Mouse (Mus musculus) layer of hippocampus, adult 2 months (tissue): ENCODE measurements around the gene Rpf1. TPM values are rescaled to one million over a fixed set of nuclear protein-coding genes. Genes with fewer than 3 reads are reported as not detected.

ENCODE experiments used
- DNase-seq, 2 experiments: peaks; one replicate each; pipeline ENCODE4 v3.0.0; 2022; ENCODE audit warnings: low spot score in 2 of 2
- H3K27ac ChIP-seq: fragments of 200-600 bp; 2 replicates; pipeline ENCODE4 v1.8.1; 2022
- H3K4me3 ChIP-seq: fragments of 200-600 bp; 2 replicates; pipeline ENCODE4 v1.8.1; 2022; ENCODE audit warnings: mild to moderate bottlenecking
- CTCF ChIP-seq: fragments of 200-600 bp; conservative IDR thresholded peaks from 2 replicates; pipeline ENCODE4 v1.8.1; 2022; ENCODE audit warnings: antibody characterized with exemption, mild to moderate bottlenecking, moderate library complexity
- total RNA-seq, 2 experiments: library from RNA; stranded (reverse); gene quantifications; 2 replicates each; pipeline ENCODE4 v1.2.3; 2021

Gene Rpf1
- total RNA-seq, 2 experiments from 2014 or later, result 16.3 to 17.1 TPM

DNA sequence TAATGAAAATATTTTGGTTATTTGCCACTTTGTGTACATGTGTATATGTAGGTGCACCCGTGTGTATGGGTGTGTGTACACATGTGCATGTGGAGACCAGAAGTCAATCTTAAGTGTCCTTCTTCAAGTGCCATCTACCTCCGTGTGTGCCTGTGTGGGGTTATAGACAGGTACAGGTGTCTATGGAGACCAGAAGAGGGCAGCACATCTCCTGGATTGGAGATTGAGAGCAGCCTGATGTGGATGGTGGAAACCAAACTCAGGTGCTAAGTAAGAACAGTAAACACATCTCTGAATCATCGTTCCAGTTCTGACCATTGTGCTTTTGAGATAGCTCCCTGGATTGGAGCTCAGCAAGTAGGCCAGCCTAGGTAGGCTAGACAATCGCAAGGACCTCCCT, 34.8 kb downstream of the Rpf1 start:
- no peak overlapping the region for H3K4me3 ChIP-seq
- TF ChIP-seq CTCF, result no peak; the same call in 1 of the 2 replicates
- no peak for DNase-seq
- no peak overlapping the region for H3K27ac ChIP-seq

DNA sequence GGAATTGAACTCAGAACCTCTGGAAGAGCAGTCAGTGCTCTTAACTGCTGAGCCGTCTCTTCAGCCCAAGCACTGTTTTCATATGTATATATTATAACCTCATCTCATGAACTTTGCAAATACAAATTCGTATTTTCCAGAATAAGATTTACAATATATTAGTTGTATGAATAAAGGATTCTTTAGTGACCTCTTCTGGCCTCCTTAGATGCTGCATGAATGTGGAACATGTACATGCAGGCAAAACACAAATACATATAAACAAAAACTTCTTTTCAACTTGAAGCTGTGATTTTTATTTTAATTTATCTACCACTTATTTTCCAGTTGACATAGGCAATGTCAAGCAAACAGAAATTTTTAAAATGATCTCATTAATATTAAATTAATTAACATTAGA, 39.2 kb downstream of the Rpf1 start:
- TF ChIP-seq CTCF, result peak; percentile 68
- DNase-seq, result no peak
- Histone ChIP-seq H3K4me3 (no peak overlapping the region), H3K27ac (no peak overlapping the region)

DNA sequence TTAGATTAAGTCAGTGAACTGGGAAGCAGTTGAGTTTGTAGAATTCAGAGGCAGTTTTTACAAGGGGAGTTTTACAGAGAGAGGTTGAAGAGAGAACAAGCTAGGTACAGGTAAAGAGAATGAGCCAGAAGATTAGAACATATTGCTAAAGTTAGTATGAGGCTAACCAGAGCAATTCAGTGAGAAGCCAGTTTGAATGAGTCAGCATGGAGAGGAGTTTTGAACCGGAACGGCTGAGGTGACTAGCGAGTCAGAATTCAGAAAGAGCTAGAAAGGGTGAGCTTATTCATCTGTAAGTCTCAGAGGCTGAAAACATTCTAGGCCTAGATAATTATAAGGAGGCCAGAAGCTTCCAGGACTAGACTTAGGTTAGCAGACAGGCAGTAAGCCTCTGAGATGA, 46.8 kb downstream of the Rpf1 start:
- no peak for TF ChIP-seq CTCF
- no peak overlapping the region for H3K27ac ChIP-seq
- no peak overlapping the region for H3K4me3 ChIP-seq
- no peak for DNase-seq

DNA sequence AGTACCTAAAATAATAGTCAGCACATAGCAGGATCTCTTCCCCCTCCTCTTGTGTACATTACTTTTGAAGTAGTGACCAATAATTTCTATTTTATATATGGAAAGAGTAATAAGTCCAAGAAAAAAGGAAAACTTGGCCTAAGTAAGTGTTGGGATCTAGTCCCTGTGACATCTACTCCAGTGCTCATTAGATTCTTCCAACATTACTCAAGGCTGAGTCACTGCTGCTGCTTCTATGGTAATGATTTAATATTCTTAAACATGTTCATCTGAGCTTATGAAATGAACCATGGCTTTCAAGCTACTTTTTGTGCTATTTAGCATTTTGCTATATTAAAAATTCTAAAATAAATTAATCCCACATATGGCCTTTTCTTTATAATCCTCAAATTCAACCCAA, 47.5 kb downstream of the Rpf1 start:
- no peak for TF ChIP-seq CTCF
- H3K4me3 ChIP-seq, result no peak overlapping the region
- DNase-seq, result no peak
- no peak overlapping the region for H3K27ac ChIP-seq

DNA sequence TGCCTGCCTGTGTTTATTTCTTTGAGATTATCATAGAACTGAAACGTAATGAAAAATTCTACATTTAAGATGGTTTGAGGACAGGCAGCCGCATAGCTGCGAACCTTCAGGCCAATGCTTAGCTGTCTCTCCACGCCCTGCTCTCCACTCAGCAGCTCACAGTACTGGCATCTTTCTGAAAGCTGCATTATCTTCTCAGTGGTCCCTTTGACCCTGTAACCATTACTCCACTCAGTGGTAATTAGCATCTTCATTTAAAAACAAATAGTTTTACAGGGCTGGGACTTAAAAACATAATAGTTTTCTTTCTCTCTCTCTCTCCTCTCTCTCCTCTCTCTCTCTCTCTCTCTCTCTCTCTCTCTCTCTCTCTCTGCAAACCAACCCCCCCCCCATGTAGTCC, 48.6 kb downstream of the Rpf1 start:
- DNase-seq, result no peak
- TF ChIP-seq CTCF, result no peak
- no peak overlapping the region for H3K4me3 ChIP-seq
- no peak overlapping the region for H3K27ac ChIP-seq

DNA sequence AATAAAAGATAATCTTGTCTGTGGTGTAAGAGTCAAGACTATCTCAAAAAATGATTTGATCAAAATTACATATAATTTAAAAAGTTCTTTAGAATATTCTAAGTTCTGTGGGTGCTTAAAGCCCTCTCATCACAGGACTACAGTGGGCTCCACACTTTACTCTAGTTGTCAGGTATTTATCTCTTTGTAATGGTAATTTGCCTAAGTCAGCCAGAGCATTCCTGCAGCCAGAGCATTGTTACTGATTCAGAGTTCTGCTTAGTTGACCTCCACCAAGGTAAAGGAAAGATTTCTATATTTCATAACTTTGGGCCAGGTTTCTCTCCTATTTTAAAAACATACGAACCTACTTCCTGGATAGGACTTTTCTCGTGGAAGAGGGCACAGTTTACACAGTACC, 52.0 kb downstream of the Rpf1 start:
- DNase-seq, result no peak
- Histone ChIP-seq H3K4me3 (no peak overlapping the region), H3K27ac (no peak overlapping the region)
- TF ChIP-seq CTCF, result no peak

DNA sequence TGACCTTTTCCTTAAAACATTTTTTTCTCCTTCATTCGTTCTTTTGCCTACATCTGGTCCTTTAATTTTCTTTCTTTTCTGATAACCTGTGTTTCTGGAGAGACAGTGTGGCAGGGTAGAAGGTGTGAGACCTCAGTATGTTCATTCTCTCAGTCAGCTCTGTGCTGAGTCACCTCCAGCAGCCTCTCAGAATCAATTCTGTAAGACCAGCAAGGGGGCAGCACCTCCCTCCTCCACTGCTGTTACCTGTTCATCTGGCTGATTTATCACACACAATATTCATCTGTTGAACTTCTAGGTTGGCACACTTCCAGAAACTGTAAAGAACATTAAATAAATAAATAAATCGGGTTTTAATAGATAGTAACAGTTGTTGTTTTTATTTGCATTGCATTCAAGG, 58.3 kb downstream of the Rpf1 start:
- H3K4me3 ChIP-seq, result no peak overlapping the region
- TF ChIP-seq CTCF, result peak; percentile 32; the same call in 1 of the 2 replicates
- no peak for DNase-seq
- H3K27ac ChIP-seq, result no peak overlapping the region

Other genes with a start within 250 kb of the Rpf1 start
- 100 to 1,000 TPM in 1 of 2 experiments, 10 to 100 TPM in 1; 99.7 to 107 TPM for gene Ssx2ip, start 116.8 kb downstream of the Rpf1 start, total RNA-seq
- 1 to 10 TPM; 9.0 to 9.1 TPM for gene Ctbs, start 71.6 kb downstream of the Rpf1 start, total RNA-seq
- 1 to 10 TPM; 2.8 to 4.9 TPM for gene Spata1, start 21.7 kb downstream of the Rpf1 start, total RNA-seq
- 10 to 100 TPM; 44.5 to 46.2 TPM for gene Gng5, start 21.6 kb downstream of the Rpf1 start, total RNA-seq
- under 1 TPM in 1 of 2 experiments, not detected in 1; 0.44 TPM for gene Uox, start 49.0 kb upstream of the Rpf1 start, total RNA-seq
- not detected for gene Dnase2b, start 94.2 kb upstream of the Rpf1 start, total RNA-seq
- gene 4930503B20Rik, start 129.9 kb upstream of the Rpf1 start, total RNA-seq, result not detected
- gene Samd13, start 164.2 kb upstream of the Rpf1 start, total RNA-seq, result under 1 TPM; 0.72 to 0.86 TPM